Mouse (Mus musculus): ENCODE results near the gene Mfap1b. TPM values are rescaled to one million over a fixed set of nuclear protein-coding genes. Genes with fewer than 3 reads are reported as not detected.
A peak's percentile ranks its signal among the peaks of the same experiment; 100 is the strongest.

Mfap1b gene
- total RNA-seq, 2 experiments from 2014 or later: 40.4 to 48.4 TPM

- peak; percentile 31 for ATAC-seq (ENCODE audit: poor library complexity, severe bottlenecking)
Observed at GRCm38 (mm10) chr2:121474180-121474535, 291 bp upstream of the Mfap1b start.

- 0 out of 2 replicates have a peak, but pooled peaks have one; percentile 31 for ATAC-seq (ENCODE audit: poor library complexity, severe bottlenecking)
Observed at GRCm38 (mm10) chr2:121472783-121473182, 1.1 kb downstream of the Mfap1b start.

- ATAC-seq (ENCODE audit: poor library complexity, severe bottlenecking): peak; percentile 41
Observed at GRCm38 (mm10) chr2:121468982-121469381, 4.9 kb downstream of the Mfap1b start.

- ATAC-seq (ENCODE audit: poor library complexity, severe bottlenecking): no peak
Observed at GRCm38 (mm10) chr2:121460071-121460470, 13.8 kb downstream of the Mfap1b start.

GRCm38 (mm10) chr2:121456692-121457642 is 16.9 kb downstream of the Mfap1b start, which contains the start of gene Serinc4:
TSS of gene Serinc4 (minus strand) at chr2:121456781.
- peak; percentile 97 for ATAC-seq (ENCODE audit: poor library complexity, severe bottlenecking)

- ATAC-seq (ENCODE audit: poor library complexity, severe bottlenecking): no peak
Observed at GRCm38 (mm10) chr2:121455534-121455933, 18.3 kb downstream of the Mfap1b start.

- no peak for ATAC-seq (ENCODE audit: poor library complexity, severe bottlenecking)
Observed at GRCm38 (mm10) chr2:121453917-121454316, 19.9 kb downstream of the Mfap1b start.

GRCm38 (mm10) chr2:121452990-121453389 is 20.9 kb downstream of the Mfap1b start, which contains the start of gene Hypk:
TSS of gene Hypk (plus strand) at chr2:121453290.
- no peak for ATAC-seq (ENCODE audit: poor library complexity, severe bottlenecking)

GRCm38 (mm10) chr2:121452361-121452760 is 21.5 kb downstream of the Mfap1b start:
- no peak for ATAC-seq (ENCODE audit: poor library complexity, severe bottlenecking)

GRCm38 (mm10) chr2:121450093-121450492 is 23.8 kb downstream of the Mfap1b start:
- ATAC-seq (ENCODE audit: poor library complexity, severe bottlenecking): peak; percentile 48

GRCm38 (mm10) chr2:121449545-121450011 is 24.3 kb downstream of the Mfap1b start:
- no peak for ATAC-seq (ENCODE audit: poor library complexity, severe bottlenecking)

GRCm38 (mm10) chr2:121448739-121449535 is 24.9 kb downstream of the Mfap1b start, which contains the start of gene Serf2:
TSS of gene Serf2 (plus strand) at chr2:121449195.
- ATAC-seq (ENCODE audit: poor library complexity, severe bottlenecking): peak; percentile 84

GRCm38 (mm10) chr2:121448136-121448535 is 25.7 kb downstream of the Mfap1b start:
- ATAC-seq (ENCODE audit: poor library complexity, severe bottlenecking): no peak

- no peak for ATAC-seq (ENCODE audit: poor library complexity, severe bottlenecking)
Observed at GRCm38 (mm10) chr2:121447006-121447405, 26.9 kb downstream of the Mfap1b start.

GRCm38 (mm10) chr2:121446506-121446905 is 27.4 kb downstream of the Mfap1b start:
- no peak for ATAC-seq (ENCODE audit: poor library complexity, severe bottlenecking)

GRCm38 (mm10) chr2:121445117-121445516 is 28.8 kb downstream of the Mfap1b start:
- ATAC-seq (ENCODE audit: poor library complexity, severe bottlenecking): no peak

- no peak for ATAC-seq (ENCODE audit: poor library complexity, severe bottlenecking)
Observed at GRCm38 (mm10) chr2:121444178-121444577, 29.7 kb downstream of the Mfap1b start, which contains the start of gene Ell3. TSS of gene Ell3 (minus strand) at chr2:121444278.

GRCm38 (mm10) chr2:121443068-121443349 is 30.9 kb downstream of the Mfap1b start:
- ATAC-seq (ENCODE audit: poor library complexity, severe bottlenecking): no peak

- peak; percentile 98 for ATAC-seq (ENCODE audit: poor library complexity, severe bottlenecking)
Observed at GRCm38 (mm10) chr2:121442259-121443067, 31.4 kb downstream of the Mfap1b start.

- ATAC-seq (ENCODE audit: poor library complexity, severe bottlenecking): no peak
Observed at GRCm38 (mm10) chr2:121441800-121442199, 32.1 kb downstream of the Mfap1b start.

Measured in megakaryocyte, adult 5-6 weeks (primary cell).